In the genomic region with DNA sequence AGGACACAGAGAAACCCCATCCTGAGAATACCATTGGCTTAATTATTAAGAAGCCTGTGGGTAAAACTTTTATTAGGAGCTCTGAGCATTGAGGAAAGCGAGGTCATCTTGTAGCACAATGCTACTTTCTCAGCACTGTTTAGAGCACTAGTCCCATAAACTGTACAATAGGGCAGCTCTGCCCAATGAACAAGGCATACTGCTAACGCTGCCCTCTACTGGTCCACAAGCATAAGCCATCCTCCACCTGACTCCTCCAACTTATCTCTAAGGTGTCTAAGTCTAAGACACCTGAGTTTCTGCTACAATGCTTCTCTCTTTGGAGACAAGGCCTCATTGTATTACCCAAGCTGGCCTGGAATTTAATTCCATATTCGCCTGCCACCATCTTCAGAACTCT, we compare ENCODE assay signal across 8 mouse cellular contexts. TPM values are rescaled to one million over a fixed set of nuclear protein-coding genes. Genes with fewer than 3 reads are reported as not detected.
DNase-seq lines count a peak whose midpoint lies in the region; ATAC-seq lines count a peak whose summit lies in the region.

No protein-coding gene starts in this region.

- intact Hi-C loops in heart, postnatal 25 days (cut with DNase I): no loop called here

- 79% methylated on average over 3 of the region's 3 CpGs for WGBS in hindbrain, embryonic 11.5 days
- 77% methylated on average over 3 of the region's 3 CpGs for WGBS in hindbrain, embryonic 13.5 days

- H3K36me3 ChIP-seq in hindbrain, embryonic 11.5 days (ENCODE audit: control insufficient read depth, insufficient read depth, low read length): peaks cover 12% of the 10 kb centered on the region; the same call in 1 of the 2 replicates
- peaks cover 80% of the 10 kb centered on the region for H3K36me3 ChIP-seq in hindbrain, embryonic 13.5 days

- DNase-seq in hindbrain, embryonic 11.5 days (ENCODE audit: low spot score): peak; percentile 55
- DNase-seq in lung, postnatal 10 days: peak; percentile 57
- no peak for DNase-seq in layer of hippocampus, postnatal 36 days
- no peak for DNase-seq in heart, postnatal 25 days (ENCODE audit: low spot score)
- DNase-seq in neural tube, embryonic 10.5 days (ENCODE audit: extremely low spot score, low spot score): no peak

- no peaks in the 10 kb centered on the region for H3K9me3 ChIP-seq in hindbrain, embryonic 11.5 days (ENCODE audit: control insufficient read depth, low read length)
- H3K9me3 ChIP-seq in hindbrain, embryonic 13.5 days: no peaks in the 10 kb centered on the region

- no peaks in the 10 kb centered on the region for H3K27me3 ChIP-seq in hindbrain, embryonic 11.5 days (ENCODE audit: control insufficient read depth, insufficient read depth, low read length)
- H3K27me3 ChIP-seq in hindbrain, embryonic 13.5 days: no peaks in the 10 kb centered on the region

- no peak overlapping the region for H3K9ac ChIP-seq in hindbrain, embryonic 11.5 days (ENCODE audit: low read depth, low read length)
- H3K9ac ChIP-seq in hindbrain, embryonic 13.5 days: no peak overlapping the region

- no peak overlapping the region for H3K27ac ChIP-seq in hindbrain, embryonic 11.5 days (ENCODE audit: low read depth, low read length)
- no peak overlapping the region for H3K27ac ChIP-seq in hindbrain, embryonic 13.5 days

- ATAC-seq in hindbrain, embryonic 11.5 days (ENCODE audit: low FRiP score): no peak
- ATAC-seq in hindbrain, embryonic 13.5 days (ENCODE audit: low FRiP score): no peak
- peak; percentile 67 for ATAC-seq in CD4-positive, CD25-positive, alpha-beta regulatory T cell, adult 4 months
- ATAC-seq in common myeloid progenitor, adult 5-6 weeks (replicated peaks; ENCODE audit: low read depth, poor library complexity, severe bottlenecking): peak; percentile 64

- no peak overlapping the region for H3K4me2 ChIP-seq in hindbrain, embryonic 11.5 days (replicated peaks; ENCODE audit: low read depth, low read length)
- H3K4me2 ChIP-seq in hindbrain, embryonic 13.5 days: no peak overlapping the region

- H3K4me3 ChIP-seq in hindbrain, embryonic 11.5 days (ENCODE audit: low read depth, low read length): no peak overlapping the region
- H3K4me3 ChIP-seq in hindbrain, embryonic 13.5 days: no peak overlapping the region

- H3K4me1 ChIP-seq in hindbrain, embryonic 11.5 days (replicated peaks; ENCODE audit: control insufficient read depth, insufficient read depth, low read length): no peaks in the 10 kb centered on the region
- no peaks in the 10 kb centered on the region for H3K4me1 ChIP-seq in hindbrain, embryonic 13.5 days (replicated peaks)

RNA-seq across cellular contexts. Expression of a gene that starts 9.7 kb away (rescaled TPM):
- 23.3 and 27.2 TPM in 2 replicates for polyA plus RNA-seq in hindbrain, embryonic 11.5 days (2014; fragmentation: Nextera tagmentation; extraction: Ambion mirVana)
- 44.9 and 47.2 TPM in 2 replicates for polyA plus RNA-seq in hindbrain, embryonic 13.5 days (2015; fragmentation: Nextera tagmentation; extraction: Ambion mirVana)
- polyA plus RNA-seq in CD4-positive, CD25-positive, alpha-beta regulatory T cell, adult 4 months (2017; shearing (Covaris generic)): 10 to 100 TPM; 56.9 to 90.1 TPM
- 26.1 and 31.0 TPM in 2 replicates for total RNA-seq in common myeloid progenitor, adult 5-6 weeks (2017)
- 100 to 1,000 TPM; 123 to 137 TPM for total RNA-seq in layer of hippocampus, postnatal 36 days (2021)
- total RNA-seq in heart, postnatal 25 days (2021): 10 to 100 TPM; 67.5 to 70.6 TPM

RNA-seq across cellular contexts. Expression of a gene that starts 17.2 kb away (rescaled TPM):
- 37.9 and 38.0 TPM in 2 replicates for polyA plus RNA-seq in hindbrain, embryonic 11.5 days (2014; fragmentation: Nextera tagmentation; extraction: Ambion mirVana)
- polyA plus RNA-seq in hindbrain, embryonic 13.5 days (2015; fragmentation: Nextera tagmentation; extraction: Ambion mirVana): 27.5 and 28.4 TPM in 2 replicates
- 10 to 100 TPM; 58.5 to 68.1 TPM for polyA plus RNA-seq in CD4-positive, CD25-positive, alpha-beta regulatory T cell, adult 4 months (2017; shearing (Covaris generic))
- total RNA-seq in common myeloid progenitor, adult 5-6 weeks (2017): 3.8 and 12.1 TPM in 2 replicates
- 10 to 100 TPM in 1 of 2 experiments, 1 to 10 TPM in 1; 10.0 to 10.4 TPM for total RNA-seq in layer of hippocampus, postnatal 36 days (2021)
- total RNA-seq in heart, postnatal 25 days (2021): 10 to 100 TPM; 17.2 to 22.4 TPM

RNA-seq across cellular contexts. Expression of a gene that starts 26.5 kb away (rescaled TPM):
- 17.6 and 20.1 TPM in 2 replicates for polyA plus RNA-seq in hindbrain, embryonic 11.5 days (2014; fragmentation: Nextera tagmentation; extraction: Ambion mirVana)
- polyA plus RNA-seq in hindbrain, embryonic 13.5 days (2015; fragmentation: Nextera tagmentation; extraction: Ambion mirVana): 31.6 and 33.8 TPM in 2 replicates
- 1 to 10 TPM; 2.1 to 2.7 TPM for polyA plus RNA-seq in CD4-positive, CD25-positive, alpha-beta regulatory T cell, adult 4 months (2017; shearing (Covaris generic))
- total RNA-seq in common myeloid progenitor, adult 5-6 weeks (2017): 1.3 TPM in 1 of 2 replicates, not detected in the other
- total RNA-seq in layer of hippocampus, postnatal 36 days (2021): 10 to 100 TPM; 25.5 to 25.6 TPM
- 1 to 10 TPM; 1.1 to 1.2 TPM for total RNA-seq in heart, postnatal 25 days (2021)

RNA-seq across cellular contexts. Expression of a gene that starts 31.9 kb away (rescaled TPM):
- 10.4 and 10.7 TPM in 2 replicates for polyA plus RNA-seq in hindbrain, embryonic 11.5 days (2014; fragmentation: Nextera tagmentation; extraction: Ambion mirVana)
- polyA plus RNA-seq in hindbrain, embryonic 13.5 days (2015; fragmentation: Nextera tagmentation; extraction: Ambion mirVana): 8.7 and 9.0 TPM in 2 replicates
- 1 to 10 TPM; 7.1 to 8.2 TPM for polyA plus RNA-seq in CD4-positive, CD25-positive, alpha-beta regulatory T cell, adult 4 months (2017; shearing (Covaris generic))
- 19.1 and 27.4 TPM in 2 replicates for total RNA-seq in common myeloid progenitor, adult 5-6 weeks (2017)
- total RNA-seq in layer of hippocampus, postnatal 36 days (2021): 1 to 10 TPM; 5.5 to 5.8 TPM
- 1 to 10 TPM; 8.6 to 9.4 TPM for total RNA-seq in heart, postnatal 25 days (2021)

RNA-seq across cellular contexts. Expression of a gene that starts 32.0 kb away (rescaled TPM):
- polyA plus RNA-seq in hindbrain, embryonic 11.5 days (2014; fragmentation: Nextera tagmentation; extraction: Ambion mirVana): 60.6 and 69.1 TPM in 2 replicates
- polyA plus RNA-seq in hindbrain, embryonic 13.5 days (2015; fragmentation: Nextera tagmentation; extraction: Ambion mirVana): 38.2 and 38.9 TPM in 2 replicates
- polyA plus RNA-seq in CD4-positive, CD25-positive, alpha-beta regulatory T cell, adult 4 months (2017; shearing (Covaris generic)): 10 to 100 TPM; 27.5 to 37.7 TPM
- total RNA-seq in common myeloid progenitor, adult 5-6 weeks (2017): 60.6 and 67.8 TPM in 2 replicates
- total RNA-seq in layer of hippocampus, postnatal 36 days (2021): 10 to 100 TPM; 47.9 to 49.7 TPM
- 10 to 100 TPM; 19.6 to 21.3 TPM for total RNA-seq in heart, postnatal 25 days (2021)

Comparison
In these comparisons a context has a peak if more than half of its experiments do, and no peak if none do; other contexts are left out.
1. ATAC-seq: peak in CD4-positive, CD25-positive, alpha-beta regulatory T cell, adult 4 months (single experiment) and common myeloid progenitor, adult 5-6 weeks (single experiment); none in hindbrain, embryonic 11.5 days (single experiment) and hindbrain, embryonic 13.5 days (single experiment).
2. DNase-seq: peak in hindbrain, embryonic 11.5 days (single experiment) and lung, postnatal 10 days (single experiment); none in layer of hippocampus, postnatal 36 days (0 of 2), heart, postnatal 25 days (single experiment) and neural tube, embryonic 10.5 days (single experiment).
3. RNA of a gene that starts 26.5 kb away (total RNA-seq): 25.5 to 25.6 TPM in layer of hippocampus, postnatal 36 days; 1.3 TPM in common myeloid progenitor, adult 5-6 weeks and 1.1 to 1.2 TPM in heart, postnatal 25 days; every median in the first group is over 10 times any median in the second.